8 mouse cellular contexts compared by ENCODE assay signal in genomic region chr11:120727169-120727527, GRCm38 (mm10). TPM values are rescaled to one million over a fixed set of nuclear protein-coding genes. Genes with fewer than 3 reads are reported as not detected.
DNase-seq lines count a peak whose midpoint lies in the region; ATAC-seq lines count a peak whose summit lies in the region.

Gene Dcxr, minus strand, starts transcription at chr11:120727281.

- WGBS in embryonic facial prominence, embryonic 10.5 days, result under 1% methylated on average over 14 of the region's 14 CpGs
- WGBS in intestine, embryonic 15.5 days, result under 1% methylated on average over 14 of the region's 14 CpGs

- H3K27me3 ChIP-seq in embryonic facial prominence, embryonic 10.5 days (replicated peaks; ENCODE audit: low read depth, poor library complexity, severe bottlenecking), result peaks cover 77% of the 10 kb centered on the region
- no peaks in the 10 kb centered on the region for H3K27me3 ChIP-seq in intestine, embryonic 15.5 days (replicated peaks)

- peak within 1 kb of the TSS; percentile 71; the same call in 1 of the 2 replicates for H3K27ac ChIP-seq in embryonic facial prominence, embryonic 10.5 days (replicated peaks)
- no peak within 1 kb of the TSS for H3K27ac ChIP-seq in intestine, embryonic 15.5 days

- peak within 1 kb of the TSS; percentile 91 for H3K4me2 ChIP-seq in intestine, embryonic 15.5 days (replicated peaks)

- intact Hi-C loops in left cerebral cortex, postnatal 36 days (cut with DNase I), result no loop called here

- H3K4me3 ChIP-seq in embryonic facial prominence, embryonic 10.5 days, result peak within 1 kb of the TSS; percentile 77
- peak within 1 kb of the TSS; percentile 72 for H3K4me3 ChIP-seq in intestine, embryonic 15.5 days (replicated peaks)

- H3K9ac ChIP-seq in intestine, embryonic 15.5 days, result peak within 1 kb of the TSS; percentile 59

- no peaks in the 10 kb centered on the region for H3K9me3 ChIP-seq in embryonic facial prominence, embryonic 10.5 days
- no peaks in the 10 kb centered on the region for H3K9me3 ChIP-seq in intestine, embryonic 15.5 days

- DNase-seq in 3134 (ENCODE audit: extremely low read depth, insufficient read length, low spot score), result peak; percentile 86
- DNase-seq in adrenal gland, adult 8-10 months, result peak; percentile 95
- DNase-seq in embryonic facial prominence, embryonic 10.5 days (ENCODE audit: low spot score), result peak; percentile 90
- DNase-seq in gastrocnemius, postnatal 4 days (ENCODE audit: low spot score in 2 of 2), result peak; percentile 56 to 80
- peak; percentile 45 to 63 for DNase-seq in left cerebral cortex, postnatal 36 days (ENCODE audit: low spot score in 2 of 2)
- peak; percentile 93 for DNase-seq in mesoderm, embryonic 11.5 days (ENCODE audit: low read depth, low spot score)
- DNase-seq in right cerebral cortex, postnatal 4 days, result peak; percentile 44

- H3K4me1 ChIP-seq in embryonic facial prominence, embryonic 10.5 days, result peaks cover 35% of the 10 kb centered on the region
- peaks cover 8% of the 10 kb centered on the region for H3K4me1 ChIP-seq in intestine, embryonic 15.5 days (replicated peaks)

- ATAC-seq in intestine, embryonic 15.5 days, result peak; percentile 95

- no peaks in the 10 kb centered on the region; the same call in 1 of the 2 replicates for H3K36me3 ChIP-seq in embryonic facial prominence, embryonic 10.5 days (replicated peaks)
- no peaks in the 10 kb centered on the region for H3K36me3 ChIP-seq in intestine, embryonic 15.5 days

RNA-seq across cellular contexts. Expression of gene Dcxr, which starts in this region (rescaled TPM):
- total RNA-seq in adrenal gland, adult 8-10 months (2022), result 100 to 1,000 TPM in 2 of 4 experiments, 10 to 100 TPM in 2; 41.6 to 142 (median 76.2) TPM
- polyA plus RNA-seq in embryonic facial prominence, embryonic 10.5 days (2016; fragmentation: Nextera tagmentation; extraction: Ambion mirVana), result 12.8 and 16.0 TPM in 2 replicates
- 1 to 10 TPM; 4.8 to 5.3 TPM for total RNA-seq in gastrocnemius, postnatal 4 days (2021)
- polyA plus RNA-seq in intestine, embryonic 15.5 days (2015; fragmentation: Nextera tagmentation; extraction: Ambion mirVana), result 31.3 and 41.7 TPM in 2 replicates
- 10 to 100 TPM in 1 of 2 experiments, 1 to 10 TPM in 1; 8.7 to 10.3 TPM for total RNA-seq in left cerebral cortex, postnatal 36 days (2021)

Comparison
In these comparisons a context has a peak if more than half of its experiments do, and no peak if none do; other contexts are left out.
1. DNase-seq: peak in every context shown above with its lines; median percentile 95 in adrenal gland, adult 8-10 months; 93 in mesoderm, embryonic 11.5 days; 90 in embryonic facial prominence, embryonic 10.5 days; 86 in 3134; 68 in gastrocnemius, postnatal 4 days; 54 in left cerebral cortex, postnatal 36 days; 44 in right cerebral cortex, postnatal 4 days.